Mouse (Mus musculus) intestine, postnatal 0 days (tissue): ENCODE data around the gene Nmnat1. TPM values are rescaled to one million over a fixed set of nuclear protein-coding genes. Genes with fewer than 3 reads are reported as not detected.

Experiments used
- ATAC-seq: fragments of 200-750 bp; cut with Nextera tagmentation; 2 replicates; pipeline ENCODE4 v1.8.0; 2017; ENCODE audit warnings: mild to moderate bottlenecking, moderate TSS enrichment, moderate library complexity
- H3K27ac ChIP-seq: fragments of 300-500 bp; sonication (generic); 2 replicates; pipeline ENCODE4 v1.5.1; 2014; ENCODE audit warnings: mild to moderate bottlenecking, low read depth, low read length, moderate library complexity
- H3K27me3 ChIP-seq: fragments of 300-500 bp; sonication (generic); replicated peaks from 2 replicates; pipeline ENCODE4 v1.6.1; 2014; ENCODE audit warnings: low read length, mixed read lengths; ENCODE audit not compliant: control insufficient read depth, insufficient read depth
- H3K36me3 ChIP-seq: fragments of 300-500 bp; sonication (generic); 2 replicates; pipeline ENCODE4 v1.6.1; 2014; ENCODE audit warnings: mild to moderate bottlenecking, moderate library complexity; ENCODE audit not compliant: control insufficient read depth, insufficient read depth
- H3K4me1 ChIP-seq: fragments of 300-500 bp; sonication (generic); replicated peaks from 2 replicates; pipeline ENCODE4 v1.6.1; 2014; ENCODE audit warnings: antibody characterized with exemption, low read length, mixed read lengths; ENCODE audit not compliant: control insufficient read depth, insufficient read depth
- H3K4me2 ChIP-seq: fragments of 300-500 bp; sonication (generic); replicated peaks from 2 replicates; pipeline ENCODE4 v1.6.1; 2014; ENCODE audit warnings: low read depth, mild to moderate bottlenecking, moderate library complexity
- H3K4me3 ChIP-seq: fragments of 300-500 bp; sonication (generic); 2 replicates; pipeline ENCODE4 v1.5.1; 2014; ENCODE audit warnings: low read depth, low read length
- H3K9ac ChIP-seq: fragments of 300-500 bp; sonication (generic); 2 replicates; pipeline ENCODE4 v1.6.1; 2014; ENCODE audit warnings: mild to moderate bottlenecking, low read depth, low read length
- H3K9me3 ChIP-seq: fragments of 300-500 bp; sonication (generic); 2 replicates; pipeline ENCODE4 v1.6.1; 2016; ENCODE audit warnings: mixed run types; ENCODE audit not compliant: control insufficient read depth
- CTCF ChIP-seq: sonication (generic); IDR thresholded peaks from 2 replicates; pipeline ENCODE4 v1.5.1; 2016; ENCODE audit warnings: low read depth, mild to moderate bottlenecking, control low read depth, antibody characterized with exemption, moderate library complexity
- WGBS: fragments of 180-500 bp; shearing (Covaris S2); extraction: QIAGEN DNeasy Blood & Tissue Kit; methylation state at CpG from one replicate; pipeline ENCODE4 v1.1.7; 2014; 5-methylcytosine and 5-hydroxymethylcytosine counted together
- polyA plus RNA-seq: library from polyadenylated mRNA; unstranded; fragments of >200 nt; fragmentation: Nextera tagmentation; extraction: Ambion mirVana; gene quantifications from 2 replicates; pipeline ENCODE4 v1.2.1, GENCODE M21; 2015

Gene Nmnat1
- polyA plus RNA-seq, 1 experiment from 2014 or later: 10.8 TPM

- Histone ChIP-seq H3K27ac (no peak overlapping the region), H3K4me2 (no peak overlapping the region), H3K9ac (no peak overlapping the region), H3K4me1 (no peaks in the 10 kb centered on the region), H3K9me3 (no peaks in the 10 kb centered on the region), H3K36me3 (no peaks in the 10 kb centered on the region), H3K4me3 (no peak overlapping the region), H3K27me3 (no peaks in the 10 kb centered on the region)
- TF ChIP-seq CTCF: no peak
- 31% methylated on average over 6 of the region's 6 CpGs for WGBS
- ATAC-seq: no peak
Observed at GRCm38 (mm10) chr4:149511221-149511646, 26.2 kb upstream of the Nmnat1 start.

GRCm38 (mm10) chr4:149506904-149507303 is 21.9 kb upstream of the Nmnat1 start:
- 80% methylated on average over 3 of the region's 3 CpGs for WGBS
- H3K4me1 ChIP-seq: no peaks in the 10 kb centered on the region
- H3K4me2 ChIP-seq: no peak overlapping the region
- no peak overlapping the region for H3K4me3 ChIP-seq
- H3K9ac ChIP-seq: no peak overlapping the region
- peaks cover 8% of the 10 kb centered on the region; the same call in 1 of the 2 replicates for H3K36me3 ChIP-seq
- H3K27ac ChIP-seq: no peak overlapping the region
- ATAC-seq: no peak
- no peak for TF ChIP-seq CTCF
- H3K9me3 ChIP-seq: no peaks in the 10 kb centered on the region
- H3K27me3 ChIP-seq: no peaks in the 10 kb centered on the region

GRCm38 (mm10) chr4:149505261-149505967 is 20.4 kb upstream of the Nmnat1 start:
- Histone ChIP-seq H3K4me1 (no peaks in the 10 kb centered on the region), H3K9me3 (no peaks in the 10 kb centered on the region), H3K9ac (no peak overlapping the region), H3K4me3 (no peak overlapping the region), H3K36me3 (peaks cover 16% of the 10 kb centered on the region; the same call in 1 of the 2 replicates), H3K27ac (no peak overlapping the region), H3K4me2 (no peak overlapping the region), H3K27me3 (no peaks in the 10 kb centered on the region)
- ATAC-seq: no peak
- TF ChIP-seq CTCF: no peak
- WGBS: 73% methylated on average over 13 of the region's 15 CpGs

GRCm38 (mm10) chr4:149504858-149505257 is 19.9 kb upstream of the Nmnat1 start:
- Histone ChIP-seq H3K4me1 (no peaks in the 10 kb centered on the region), H3K4me2 (no peak overlapping the region), H3K9ac (no peak overlapping the region), H3K27ac (no peak overlapping the region), H3K4me3 (no peak overlapping the region), H3K27me3 (no peaks in the 10 kb centered on the region), H3K9me3 (no peaks in the 10 kb centered on the region), H3K36me3 (peaks cover 16% of the 10 kb centered on the region; the same call in 1 of the 2 replicates)
- 57% methylated on average over 3 of the region's 3 CpGs for WGBS
- ATAC-seq: no peak
- no peak for TF ChIP-seq CTCF

GRCm38 (mm10) chr4:149504363-149504762 is 19.4 kb upstream of the Nmnat1 start:
- no peak for ATAC-seq
- Histone ChIP-seq H3K27me3 (no peaks in the 10 kb centered on the region), H3K4me3 (no peak overlapping the region), H3K4me2 (no peak overlapping the region), H3K9ac (no peak overlapping the region), H3K27ac (no peak overlapping the region), H3K36me3 (peaks cover 16% of the 10 kb centered on the region; the same call in 1 of the 2 replicates), H3K9me3 (no peaks in the 10 kb centered on the region), H3K4me1 (no peaks in the 10 kb centered on the region)
- no peak for TF ChIP-seq CTCF
- WGBS: 85% methylated on average over 5 of the region's 5 CpGs

GRCm38 (mm10) chr4:149499790-149500189 is 14.8 kb upstream of the Nmnat1 start:
- no peak overlapping the region for H3K27ac ChIP-seq
- peaks cover 47% of the 10 kb centered on the region for H3K36me3 ChIP-seq
- no peak overlapping the region for H3K4me2 ChIP-seq
- WGBS: 87% methylated on average over 5 of the region's 5 CpGs
- no peaks in the 10 kb centered on the region for H3K4me1 ChIP-seq
- no peaks in the 10 kb centered on the region for H3K27me3 ChIP-seq
- H3K9me3 ChIP-seq: no peaks in the 10 kb centered on the region
- no peak for TF ChIP-seq CTCF
- ATAC-seq: no peak
- H3K4me3 ChIP-seq: no peak overlapping the region
- H3K9ac ChIP-seq: no peak overlapping the region
